Mouse (Mus musculus): Measurements from ENCODE around the gene Foxd4. TPM values are rescaled to one million over a fixed set of nuclear protein-coding genes. Genes with fewer than 3 reads are reported as not detected.
"Not testable (repeated sequence)": the region's sequence is repeated elsewhere in the genome, so short reads cannot be mapped to it uniquely, and the experiment has no call there.

Foxd4 gene
- total RNA-seq, 2 experiments from 2014 or later = not detected

DNA sequence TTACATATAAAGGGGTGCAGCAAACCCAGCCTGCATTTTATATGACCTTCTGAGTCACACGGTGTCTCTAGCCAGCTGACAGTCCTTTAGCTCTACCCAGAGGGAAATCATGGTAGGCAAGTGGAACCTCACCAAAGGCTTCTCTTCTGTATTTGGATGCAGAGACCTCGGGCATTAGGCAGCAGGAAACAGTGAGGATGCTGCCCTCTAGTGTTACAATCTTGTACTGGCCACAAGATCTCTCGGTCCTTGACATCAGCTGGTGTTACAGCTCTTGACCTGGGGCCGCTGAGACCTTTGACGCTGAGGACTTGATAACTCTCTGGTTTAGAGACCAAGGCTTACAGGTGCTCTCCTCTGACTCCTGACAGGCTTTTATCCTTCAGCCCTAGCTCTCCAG lies 15.5 kb downstream of the Foxd4 start:
- DNase-seq (ENCODE audit: low spot score in 2 of 2) = peak; percentile 68 to 72
- intact Hi-C loops (cut with DNase I) = loop anchor here (5.0 kb wide), 3 partner anchors 183 to 603 kb away; partner anchors contain the start of gene Fxn

DNA sequence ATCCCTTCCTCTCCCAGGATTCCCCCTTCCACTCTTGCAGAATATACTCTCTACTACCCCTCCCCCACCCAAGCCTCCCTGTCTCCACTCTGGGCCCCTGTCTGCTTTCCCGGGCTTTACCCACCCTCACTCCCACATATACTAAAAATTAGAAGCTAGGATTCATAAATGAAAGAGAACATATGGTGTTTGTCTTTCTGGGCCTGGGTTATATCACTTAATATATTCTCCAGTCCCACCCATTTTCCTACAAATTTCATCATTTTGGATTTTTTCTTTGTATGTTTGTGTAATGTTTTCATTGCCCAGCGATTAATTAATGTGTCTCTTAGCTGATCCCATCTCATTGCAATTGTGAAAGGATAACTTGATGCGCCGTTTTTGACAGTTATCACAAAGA lies 19.8 kb downstream of the Foxd4 start:
- DNase-seq (ENCODE audit: low spot score in 2 of 2) = no peak
- intact Hi-C loops (cut with DNase I) = no loop called here

DNA sequence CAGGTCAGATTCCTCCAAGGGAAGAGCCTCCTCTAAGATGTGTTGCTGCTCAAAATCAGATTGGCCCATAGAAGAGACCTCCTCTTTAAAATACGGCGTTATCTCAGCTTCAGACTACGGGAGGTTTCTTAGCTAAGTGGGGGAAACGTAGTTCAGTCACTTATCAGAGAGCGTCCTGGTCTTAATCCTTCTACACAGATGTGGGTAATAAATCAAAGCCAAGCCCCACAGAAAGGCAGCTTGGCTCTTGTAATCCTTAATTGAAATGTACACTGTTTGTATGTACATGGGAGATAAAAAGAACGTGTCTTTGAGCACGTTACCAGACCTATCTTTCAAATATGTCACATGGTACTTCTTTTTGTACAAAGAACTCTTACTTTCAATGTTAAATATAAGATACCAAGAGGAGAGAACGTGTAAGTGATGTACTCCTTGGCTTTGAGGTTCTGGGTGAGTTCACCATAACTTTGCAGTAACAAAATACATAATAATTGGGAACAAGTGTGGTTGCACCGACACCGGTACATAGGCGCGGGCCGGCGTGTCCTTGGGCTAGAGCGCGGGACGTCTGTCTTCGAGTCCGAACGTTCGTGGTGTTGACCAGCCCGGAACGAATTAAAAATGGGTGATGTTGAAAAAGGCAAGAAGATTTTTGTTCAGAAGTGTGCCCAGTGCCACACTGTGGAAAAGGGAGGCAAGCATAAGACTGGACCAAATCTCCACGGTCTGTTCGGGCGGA lies 25.7 kb downstream of the Foxd4 start, which contains the start of gene Gm10053:
TSS of gene Gm10053 (plus strand) at position 558 of the 742 bp plus-strand sequence.
- intact Hi-C loops (cut with DNase I) = not testable (repeated sequence)

GRCm38 (mm10) chr19:24873873-24874272 lies 27.1 kb downstream of the Foxd4 start:
- no peak for DNase-seq (ENCODE audit: low spot score in 2 of 2)
- intact Hi-C loops (cut with DNase I) = loop anchor here (5.0 kb wide), 2 partner anchors 572 to 592 kb away; partner anchors contain the start of gene Fxn

More for the DNA sequence above, 25.7 kb downstream of the Foxd4 start, which contains the start of gene Gm10053:
- DNase-seq (ENCODE audit: low spot score in 2 of 2) = not testable (repeated sequence)

DNA sequence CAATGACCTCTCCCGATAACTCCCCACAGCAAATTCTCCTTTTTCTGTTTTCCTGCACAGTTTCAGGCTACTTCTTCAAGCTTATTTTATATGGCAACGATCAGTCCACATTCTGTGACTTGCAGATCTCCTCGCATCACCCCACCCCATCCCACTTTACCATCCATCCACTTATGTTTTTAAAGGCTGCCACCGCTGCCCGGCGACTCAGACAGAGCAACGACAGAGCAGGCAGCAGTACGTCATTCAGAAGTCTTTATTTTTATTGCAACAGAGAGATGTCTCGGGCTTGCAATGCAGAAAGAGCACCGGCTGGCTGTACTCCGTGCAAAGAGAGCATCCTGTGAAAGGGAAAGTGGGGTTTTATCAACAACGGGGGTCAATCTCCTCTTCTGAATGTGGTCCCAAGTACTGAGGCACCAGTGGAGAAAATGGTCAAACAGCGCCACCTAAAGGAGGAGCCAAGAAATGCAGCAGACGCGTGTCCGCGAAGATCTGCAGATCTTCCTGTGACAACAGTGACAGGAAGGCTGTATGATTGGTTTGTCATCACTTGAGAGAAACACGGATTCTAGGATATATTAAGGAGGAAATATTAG lies 29.9 kb downstream of the Foxd4 start:
- DNase-seq (ENCODE audit: low spot score in 2 of 2) = peak; percentile 71 to 79
- intact Hi-C loops (cut with DNase I) = loop anchor here (1.0 to 5.0 kb wide), 5 partner anchors 166 to 589 kb away; partner anchors contain the start of gene Fxn

DNA sequence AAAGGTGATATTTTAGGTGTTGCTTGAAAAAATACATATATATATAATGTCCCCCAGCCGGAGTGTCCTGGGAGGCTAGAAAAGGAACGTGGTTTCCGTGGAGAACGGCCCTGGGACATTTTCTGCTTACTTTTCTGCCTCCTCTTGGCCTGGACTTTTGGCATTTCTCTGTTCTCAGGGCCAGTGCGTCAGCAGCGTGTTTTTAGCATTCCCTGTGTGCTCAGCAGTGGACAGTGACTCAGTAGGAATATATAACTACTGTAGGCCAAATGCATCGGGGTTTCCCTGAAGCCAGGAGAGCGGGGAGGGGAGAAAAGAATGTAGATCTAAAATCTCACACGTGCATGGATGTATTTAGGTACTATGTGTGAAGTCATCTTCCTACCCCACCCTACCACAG lies 35.6 kb downstream of the Foxd4 start:
- intact Hi-C loops (cut with DNase I) = no loop called here
- no peak for DNase-seq (ENCODE audit: low spot score in 2 of 2)

- intact Hi-C loops (cut with DNase I) = no loop called here
- no peak for DNase-seq (ENCODE audit: low spot score in 2 of 2)
Observed at GRCm38 (mm10) chr19:24861612-24862451, 39.2 kb downstream of the Foxd4 start, which contains the start of gene Pgm5. Gene Pgm5 (minus strand): TSS chr19:24861855.

GRCm38 (mm10) chr19:24861276-24861611 lies 39.8 kb downstream of the Foxd4 start:
- intact Hi-C loops (cut with DNase I) = no loop called here
- DNase-seq (ENCODE audit: low spot score in 2 of 2) = no peak

DNA sequence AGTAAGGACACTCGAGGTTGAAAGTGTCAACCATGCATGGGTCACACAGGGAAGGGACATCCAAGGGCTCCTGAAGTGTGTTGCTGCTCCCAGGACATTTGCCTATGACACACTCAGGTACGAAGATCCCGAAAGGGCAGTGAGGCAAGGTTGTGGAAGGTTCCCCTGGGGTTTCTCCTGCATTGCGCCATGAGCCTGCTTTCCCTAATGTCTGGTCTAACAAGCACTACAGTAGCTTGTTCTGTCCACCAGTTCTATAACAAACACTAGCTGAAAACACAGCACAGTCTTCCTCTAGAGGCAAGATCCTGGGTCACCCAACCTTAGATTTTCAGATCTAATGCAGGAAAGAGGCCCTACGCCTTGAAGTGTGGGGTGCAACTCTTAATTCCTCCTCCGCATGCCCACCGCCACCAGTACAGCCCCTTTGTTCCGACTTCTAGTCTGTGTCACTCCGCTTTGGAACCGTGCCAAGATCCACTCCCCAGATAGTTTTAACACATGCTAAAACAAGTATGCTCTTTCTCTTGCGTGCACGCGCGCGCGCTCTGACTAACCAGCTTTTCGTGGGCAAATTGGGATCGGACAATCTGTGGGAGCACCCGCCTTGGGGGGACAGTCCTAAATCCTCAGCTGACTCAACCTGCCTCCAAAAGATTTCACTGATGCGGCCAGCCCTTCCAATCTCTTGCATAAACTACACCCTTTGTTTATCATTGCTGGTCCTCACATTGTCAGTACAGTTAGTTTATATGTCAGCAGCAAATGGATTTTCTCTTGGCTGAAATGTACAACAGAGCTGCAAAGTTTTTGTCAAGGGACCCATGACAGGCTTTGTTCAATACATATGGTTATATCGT lies 49.3 kb downstream of the Foxd4 start:
- intact Hi-C loops (cut with DNase I) = no loop called here
- DNase-seq (ENCODE audit: low spot score in 2 of 2) = no peak

Small RNA genes within 50 kb of the gene (microRNA-seq; reads per million reads assigned to microRNA genes)
- 0 reads per million in 2 experiments for gene Mir3084-1

Other genes with a start within 250 kb of the Foxd4 start
- gene Tmem252, start 227.2 kb downstream of the Foxd4 start, total RNA-seq (2021) = under 1 TPM; 0.30 to 0.43 TPM
- gene Pgm5, start 39.3 kb downstream of the Foxd4 start, total RNA-seq (2021) = 1 to 10 TPM; 4.4 to 5.7 TPM
- gene Gm10053, start 25.5 kb downstream of the Foxd4 start, total RNA-seq (2021) = 100 to 1,000 TPM; 218 to 232 TPM
- 10 to 100 TPM; 12.9 to 17.5 TPM for gene Cbwd1, start 60.4 kb upstream of the Foxd4 start, total RNA-seq (2021)
- 1 to 10 TPM; 3.4 to 3.7 TPM for gene Dock8, start 98.3 kb upstream of the Foxd4 start, total RNA-seq (2021)